Mouse (Mus musculus) hindbrain, embryonic 16.5 days (tissue): ENCODE results near the gene Zfp599. TPM values are rescaled to one million over a fixed set of nuclear protein-coding genes. Genes with fewer than 3 reads are reported as not detected.

Source experiments
- polyA plus RNA-seq: library from polyadenylated mRNA; unstranded; fragments of >200 nt; fragmentation: Nextera tagmentation; extraction: Ambion mirVana; gene quantifications from 2 replicates; pipeline ENCODE4 v1.2.1, GENCODE M21; 2015

Zfp599 gene
- polyA plus RNA-seq, 1 experiment from 2014 or later = 7.4 TPM

Other genes with a start within 250 kb of the Zfp599 start
- gene Elavl3, start 207.9 kb downstream of the Zfp599 start, polyA plus RNA-seq = 77.8 and 80.4 TPM in 2 replicates
- gene Gm49318, start 188.6 kb downstream of the Zfp599 start, polyA plus RNA-seq = not detected in 2 replicates
- 16.6 and 16.7 TPM in 2 replicates for gene Zfp653, start 188.5 kb downstream of the Zfp599 start, polyA plus RNA-seq
- 60.9 and 62.3 TPM in 2 replicates for gene Ecsit, start 174.5 kb downstream of the Zfp599 start, polyA plus RNA-seq
- 0.93 and 1.4 TPM in 2 replicates for gene Cnn1, start 160.7 kb downstream of the Zfp599 start, polyA plus RNA-seq
- gene Elof1, start 142.7 kb downstream of the Zfp599 start, polyA plus RNA-seq = 192 TPM in 2 replicates
- gene Acp5, start 124.2 kb downstream of the Zfp599 start, polyA plus RNA-seq = 0.49 and 1.5 TPM in 2 replicates
- 89.8 and 97.6 TPM in 2 replicates for gene Pigyl, start 103.0 kb downstream of the Zfp599 start, polyA plus RNA-seq
- 0.79 and 1.1 TPM in 2 replicates for gene Zfp872, start 71.8 kb downstream of the Zfp599 start, polyA plus RNA-seq
- gene Zfp809, start 34.2 kb downstream of the Zfp599 start, polyA plus RNA-seq = 9.3 and 10.2 TPM in 2 replicates
- 23.0 and 25.0 TPM in 2 replicates for gene Zfp810, start 47.8 kb upstream of the Zfp599 start, polyA plus RNA-seq
- gene Anln, start 129.3 kb upstream of the Zfp599 start, polyA plus RNA-seq = 4.1 and 6.2 TPM in 2 replicates
- 16.0 and 19.3 TPM in 2 replicates for gene 9530077C05Rik, start 151.6 kb upstream of the Zfp599 start, polyA plus RNA-seq
- gene Gm17545, start 194.4 kb upstream of the Zfp599 start, polyA plus RNA-seq = not detected in 2 replicates
- 65.2 and 68.3 TPM in 2 replicates for gene Rp9, start 209.8 kb upstream of the Zfp599 start, polyA plus RNA-seq
- gene Bbs9, start 215.8 kb upstream of the Zfp599 start, polyA plus RNA-seq = 18.3 and 18.8 TPM in 2 replicates